Mouse (Mus musculus) G1E (cell line): ENCODE measurements around the gene Gabarapl1.

Experiments
- CTCF ChIP-seq: IDR thresholded peaks from 2 replicates; pipeline ENCODE4 v1.5.1; 2012; ENCODE audit warnings: low read depth, low read length, inconsistent platforms, mixed read lengths
- GATA1 ChIP-seq: IDR thresholded peaks from 2 replicates; pipeline ENCODE4 v1.6.1; 2012; ENCODE audit warnings: borderline replicate concordance, low read length, inconsistent platforms, mixed read lengths
- GATA2 ChIP-seq: IDR thresholded peaks from 2 replicates; pipeline ENCODE4 v1.6.1; 2012; ENCODE audit warnings: low read depth, low read length, inconsistent platforms, borderline replicate concordance

- TF ChIP-seq CTCF (no peak), GATA2 (no peak), GATA1 (no peak)
Observed at GRCm38 (mm10) chr6:129517752-129518408, 15.1 kb upstream of the Gabarapl1 start.
